Mouse (Mus musculus) kidney, postnatal 0 days (tissue): ENCODE measurements around the gene Oxa1l. TPM values are rescaled to one million over a fixed set of nuclear protein-coding genes. Genes with fewer than 3 reads are reported as not detected.
A peak's percentile ranks its signal among the peaks of the same experiment; 100 is the strongest.

Source experiments
- ATAC-seq: fragments of 200-750 bp; cut with Nextera tagmentation; replicated peaks from 2 replicates; pipeline ENCODE4 v1.8.0; 2017; ENCODE audit warnings: low read depth, moderate number of reproducible peaks, moderate TSS enrichment, moderate library complexity; ENCODE audit not compliant: low FRiP score
- DNase-seq: peaks from one replicate; pipeline ENCODE4 v3.0.0-alpha.2; 2016; ENCODE audit warnings: low spot score
- H3K27ac ChIP-seq: fragments of 300-500 bp; sonication (generic); 2 replicates; pipeline ENCODE4 v1.5.1; 2014; ENCODE audit warnings: mild to moderate bottlenecking
- H3K27me3 ChIP-seq: fragments of 300-500 bp; sonication (generic); 2 replicates; pipeline ENCODE4 v1.6.1; 2014; ENCODE audit warnings: low read length, mixed read lengths; ENCODE audit not compliant: insufficient read depth
- H3K36me3 ChIP-seq: fragments of 300-500 bp; sonication (generic); 2 replicates; pipeline ENCODE4 v1.6.1; 2014; ENCODE audit warnings: low read length, mixed read lengths; ENCODE audit not compliant: insufficient read depth
- H3K4me1 ChIP-seq: fragments of 300-500 bp; sonication (generic); replicated peaks from 2 replicates; pipeline ENCODE4 v1.6.1; 2014; ENCODE audit warnings: antibody characterized with exemption, low read length, mixed read lengths; ENCODE audit not compliant: insufficient read depth
- H3K4me2 ChIP-seq: fragments of 300-500 bp; sonication (generic); 2 replicates; pipeline ENCODE4 v1.6.1; 2014; ENCODE audit warnings: mild to moderate bottlenecking, low read length, moderate library complexity, mixed read lengths
- H3K4me3 ChIP-seq: fragments of 300-500 bp; sonication (generic); replicated peaks from 2 replicates; pipeline ENCODE4 v1.5.1; 2014; ENCODE audit warnings: low read depth, low read length
- H3K9ac ChIP-seq: fragments of 300-500 bp; sonication (generic); 2 replicates; pipeline ENCODE4 v1.6.1; 2014; ENCODE audit warnings: low read depth, low read length
- H3K9me3 ChIP-seq: fragments of 300-500 bp; sonication (generic); replicated peaks from 2 replicates; pipeline ENCODE4 v1.6.1; 2016; ENCODE audit warnings: low read length, inconsistent platforms, mixed read lengths
- CTCF ChIP-seq: IDR thresholded peaks from 2 replicates; pipeline ENCODE4 v1.5.1; 2016; ENCODE audit warnings: antibody characterized with exemption, low read depth, mild to moderate bottlenecking, moderate library complexity
- WGBS: fragments of 180-500 bp; shearing (Covaris S2); extraction: QIAGEN DNeasy Blood & Tissue Kit; methylation state at CpG from one replicate; pipeline ENCODE4 v1.1.7; 2014; 5-methylcytosine and 5-hydroxymethylcytosine counted together
- polyA plus RNA-seq: library from polyadenylated mRNA; unstranded; fragments of >200 nt; fragmentation: Nextera tagmentation; extraction: Ambion mirVana; gene quantifications from 2 replicates; pipeline ENCODE4 v1.2.1, GENCODE M21; 2015

Gene Oxa1l
- polyA plus RNA-seq, 1 experiment from 2014 or later = 57.6 TPM

DNA sequence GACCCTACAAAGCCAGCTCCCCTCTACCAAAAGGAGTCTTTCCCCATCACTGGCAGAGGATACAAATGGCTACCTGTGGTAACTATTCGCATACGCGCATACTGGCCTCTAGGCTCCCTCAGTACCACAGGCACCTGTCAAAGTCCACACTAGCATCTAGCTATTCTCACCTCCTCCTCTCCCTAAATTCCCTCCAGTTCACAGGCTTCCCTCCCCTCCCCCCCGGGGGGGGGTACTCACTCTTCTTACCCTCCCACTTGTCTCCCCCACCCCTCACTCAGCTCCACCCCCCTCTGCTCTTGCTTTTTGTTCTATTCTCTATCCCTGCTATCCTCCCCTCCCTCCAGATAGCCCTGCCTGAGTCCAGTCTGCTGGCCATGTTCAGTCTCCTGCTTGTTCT is 20.0 kb downstream of the Oxa1l start:
- H3K4me3 ChIP-seq = no peak overlapping the region
- H3K27ac ChIP-seq = no peak overlapping the region
- H3K27me3 ChIP-seq = no peaks in the 10 kb centered on the region
- no peaks in the 10 kb centered on the region for H3K36me3 ChIP-seq
- peaks cover 21% of the 10 kb centered on the region for H3K4me1 ChIP-seq
- DNase-seq (no peak), ATAC-seq (no peak)
- no peak for TF ChIP-seq CTCF
- H3K4me2 ChIP-seq = no peak overlapping the region
- no peak overlapping the region for H3K9ac ChIP-seq
- H3K9me3 ChIP-seq = no peaks in the 10 kb centered on the region
- 79% methylated on average over 4 of the region's 4 CpGs for WGBS

DNA sequence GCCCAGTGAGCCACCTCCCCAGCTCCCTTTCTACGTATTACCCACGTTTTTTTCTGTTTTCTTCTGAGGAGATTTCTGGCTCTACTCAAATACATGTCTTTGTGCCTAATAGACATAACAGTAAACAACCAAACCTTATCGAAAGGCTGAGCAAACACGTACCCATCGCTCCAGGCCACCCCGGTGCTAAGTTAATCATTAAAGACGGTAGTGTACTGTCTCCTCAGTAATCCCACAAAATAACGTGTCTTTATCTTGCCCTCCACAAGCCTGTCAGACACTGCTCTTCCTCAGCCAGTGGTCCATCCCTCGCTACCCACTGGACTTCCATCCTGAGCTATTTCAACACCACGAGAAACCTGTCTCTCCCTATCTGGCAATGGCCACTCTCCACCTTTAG is 21.2 kb downstream of the Oxa1l start:
- H3K27ac ChIP-seq = no peak overlapping the region
- 70% methylated on average over 10 of the region's 10 CpGs for WGBS
- no peaks in the 10 kb centered on the region for H3K36me3 ChIP-seq
- no peak for DNase-seq
- no peak overlapping the region for H3K4me3 ChIP-seq
- H3K9me3 ChIP-seq = no peaks in the 10 kb centered on the region
- ATAC-seq = no peak
- no peaks in the 10 kb centered on the region for H3K27me3 ChIP-seq
- H3K4me2 ChIP-seq = no peak overlapping the region
- peaks cover 28% of the 10 kb centered on the region for H3K4me1 ChIP-seq
- H3K9ac ChIP-seq = no peak overlapping the region
- TF ChIP-seq CTCF = no peak

DNA sequence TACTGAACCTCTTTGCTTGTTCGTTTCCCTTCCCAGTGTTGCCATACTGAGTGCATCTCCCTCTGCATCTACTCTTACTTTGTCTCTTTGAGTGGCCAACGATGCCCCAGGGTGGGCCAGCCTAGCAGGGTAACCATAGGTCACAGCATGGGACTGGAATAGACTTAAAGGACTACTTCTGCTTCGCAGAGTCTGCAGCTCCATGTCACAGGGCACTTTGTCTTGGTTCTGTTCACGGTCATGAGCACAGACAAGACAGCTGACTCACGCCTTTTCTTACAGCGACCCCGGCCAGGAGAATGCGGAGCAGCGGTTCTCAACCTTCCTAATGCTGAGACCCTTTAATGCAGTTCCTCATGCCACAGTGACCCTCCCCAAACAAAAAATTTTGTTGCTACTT is 22.0 kb downstream of the Oxa1l start:
- H3K36me3 ChIP-seq = no peaks in the 10 kb centered on the region
- no peak for TF ChIP-seq CTCF
- H3K4me3 ChIP-seq = no peak overlapping the region
- DNase-seq (no peak), ATAC-seq (no peak)
- H3K4me2 ChIP-seq = no peak overlapping the region
- no peak overlapping the region for H3K27ac ChIP-seq
- peaks cover 34% of the 10 kb centered on the region for H3K4me1 ChIP-seq
- no peaks in the 10 kb centered on the region for H3K27me3 ChIP-seq
- H3K9ac ChIP-seq = no peak overlapping the region
- WGBS = 59% methylated on average over 9 of the region's 9 CpGs
- no peaks in the 10 kb centered on the region for H3K9me3 ChIP-seq

DNA sequence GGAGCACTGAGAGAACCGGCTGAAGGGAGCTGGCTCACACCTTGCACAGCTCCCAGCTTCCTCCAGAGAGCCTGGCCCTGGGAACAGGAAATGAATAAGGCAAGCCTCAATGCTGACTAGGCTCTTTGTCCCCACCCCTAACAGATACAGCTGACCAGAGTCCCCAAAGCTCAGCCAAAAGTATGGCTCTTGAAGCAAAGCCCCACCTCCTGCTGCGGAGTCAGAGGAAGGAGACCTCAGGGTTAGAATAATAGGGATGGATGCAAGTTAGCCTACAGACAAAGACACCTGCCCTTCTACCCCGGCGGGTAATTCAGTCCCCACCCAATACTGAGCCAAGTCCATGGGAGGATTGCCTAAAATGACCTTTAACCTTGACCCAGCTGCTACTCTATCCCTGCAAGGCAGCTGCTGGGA is 22.7 kb downstream of the Oxa1l start:
- 24% methylated on average over 4 of the region's 4 CpGs for WGBS
- DNase-seq (peak; percentile 61), ATAC-seq (no peak)
- Histone ChIP-seq H3K27ac (peak overlapping the region; percentile 60; the same call in 1 of the 2 replicates), H3K4me3 (no peak overlapping the region), H3K4me2 (no peak overlapping the region), H3K4me1 (peaks cover 34% of the 10 kb centered on the region), H3K9me3 (no peaks in the 10 kb centered on the region), H3K27me3 (no peaks in the 10 kb centered on the region), H3K9ac (no peak overlapping the region), H3K36me3 (no peaks in the 10 kb centered on the region)
- no peak for TF ChIP-seq CTCF

DNA sequence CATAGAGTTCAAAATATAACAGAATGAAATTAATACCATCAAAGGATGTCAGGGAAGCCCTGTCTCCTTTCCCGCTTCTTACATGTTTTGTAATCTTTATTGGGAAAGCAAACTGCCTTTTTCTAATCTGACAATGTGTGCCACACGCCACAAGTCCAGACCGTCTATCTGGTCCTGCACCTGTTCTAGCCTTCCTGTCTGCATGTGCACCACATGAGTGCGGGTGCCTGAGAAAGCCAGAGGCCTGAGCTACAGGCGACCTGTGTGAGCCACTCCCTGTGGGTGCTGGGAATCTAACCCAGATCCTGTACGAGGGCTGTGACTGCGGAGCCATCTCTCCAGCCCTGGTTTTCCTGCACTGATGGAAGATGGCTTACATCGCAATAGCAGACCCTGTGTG is 23.8 kb downstream of the Oxa1l start:
- no peaks in the 10 kb centered on the region for H3K36me3 ChIP-seq
- H3K9me3 ChIP-seq = no peaks in the 10 kb centered on the region
- H3K27me3 ChIP-seq = no peaks in the 10 kb centered on the region
- no peak overlapping the region for H3K4me3 ChIP-seq
- DNase-seq (no peak), ATAC-seq (no peak)
- no peak overlapping the region for H3K4me2 ChIP-seq
- H3K9ac ChIP-seq = no peak overlapping the region
- no peak overlapping the region for H3K27ac ChIP-seq
- no peak for TF ChIP-seq CTCF
- H3K4me1 ChIP-seq = peaks cover 34% of the 10 kb centered on the region
- WGBS = 91% methylated on average over 8 of the region's 8 CpGs

DNA sequence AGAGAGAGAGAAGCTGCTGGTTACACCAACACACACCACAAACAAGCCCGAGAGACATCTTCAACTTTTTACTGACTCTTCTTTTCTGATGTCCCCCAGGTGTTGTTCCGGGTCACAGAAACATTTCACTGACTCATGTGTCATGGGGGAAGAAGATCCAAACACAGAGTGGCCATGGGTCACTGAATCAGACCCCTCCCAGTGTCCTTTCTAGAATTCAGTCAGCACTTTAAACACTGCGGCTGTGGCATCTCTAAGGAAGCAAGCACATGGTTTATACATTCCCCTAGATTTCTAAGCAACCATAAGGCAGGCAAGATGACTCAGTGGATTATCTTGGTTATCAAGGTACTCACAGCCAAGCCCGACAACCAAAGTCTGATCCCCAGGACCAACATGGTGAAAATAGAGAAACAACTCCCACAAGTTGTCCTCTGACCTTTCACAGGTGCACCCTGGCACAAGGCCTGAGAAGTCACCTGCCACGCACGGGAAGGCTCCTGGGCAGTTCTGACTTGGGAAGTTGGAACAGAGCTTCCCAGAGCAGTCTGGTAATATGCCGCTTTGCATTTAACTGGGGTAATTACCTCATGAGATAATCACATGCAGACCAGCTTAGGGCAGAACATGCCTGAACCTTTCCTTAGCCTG is 25.5 kb downstream of the Oxa1l start:
- DNase-seq = no peak
- H3K9me3 ChIP-seq = no peaks in the 10 kb centered on the region
- peak; percentile 48 for ATAC-seq
- H3K4me2 ChIP-seq = no peak overlapping the region
- H3K4me3 ChIP-seq = no peak overlapping the region
- peaks cover 34% of the 10 kb centered on the region for H3K4me1 ChIP-seq
- WGBS = 52% methylated on average over 7 of the region's 7 CpGs
- H3K36me3 ChIP-seq = no peaks in the 10 kb centered on the region
- no peak for TF ChIP-seq CTCF
- peak overlapping the region; percentile 68 for H3K27ac ChIP-seq
- no peak overlapping the region for H3K9ac ChIP-seq
- no peaks in the 10 kb centered on the region for H3K27me3 ChIP-seq

DNA sequence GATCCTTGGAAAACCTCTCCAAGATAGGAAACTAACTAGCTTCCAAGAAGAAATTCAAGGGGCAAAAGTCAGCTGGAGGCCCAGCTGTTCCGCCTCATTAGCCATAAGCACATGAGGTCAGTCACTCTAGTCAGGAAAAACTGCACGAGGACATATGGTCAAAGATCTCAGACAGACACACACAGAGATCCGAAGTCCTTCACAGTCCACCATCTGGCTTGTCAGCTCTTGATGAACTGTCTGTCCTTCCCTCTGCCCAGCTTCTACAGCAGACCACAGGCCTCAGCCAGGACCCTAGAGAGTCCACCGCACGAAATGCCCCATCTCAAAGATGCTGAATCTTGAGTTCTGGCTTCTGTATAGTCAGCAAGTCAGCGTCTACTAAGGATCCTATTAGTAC is 26.9 kb downstream of the Oxa1l start:
- no peak overlapping the region for H3K4me3 ChIP-seq
- no peaks in the 10 kb centered on the region for H3K36me3 ChIP-seq
- DNase-seq = peak; percentile 79
- H3K9me3 ChIP-seq = no peaks in the 10 kb centered on the region
- WGBS = 30% methylated on average over 6 of the region's 6 CpGs
- H3K4me1 ChIP-seq = peaks cover 25% of the 10 kb centered on the region
- no peaks in the 10 kb centered on the region for H3K27me3 ChIP-seq
- TF ChIP-seq CTCF = no peak
- H3K27ac ChIP-seq = peak overlapping the region; percentile 68; the same call in 1 of the 2 replicates
- peak; percentile 88 for ATAC-seq
- no peak overlapping the region for H3K9ac ChIP-seq
- H3K4me2 ChIP-seq = no peak overlapping the region
